Mouse (Mus musculus) CH12.LX (cell line): ENCODE results near the gene Nmrk1. TPM values are rescaled to one million over a fixed set of nuclear protein-coding genes. Genes with fewer than 3 reads are reported as not detected.

ENCODE experiments used
- DNase-seq: peaks from one replicate; pipeline ENCODE4 v3.0.0-alpha.2; 2013; ENCODE audit errors: extremely low read depth
- H3K27ac ChIP-seq: 2 replicates; pipeline ENCODE4 v1.5.1; 2012; ENCODE audit warnings: low read depth, mild to moderate bottlenecking, control low read depth, moderate library complexity; ENCODE audit not compliant: insufficient read depth
- H3K27me3 ChIP-seq: replicated peaks from 2 replicates; pipeline ENCODE3; 2012; ENCODE audit warnings: inconsistent platforms
- H3K36me3 ChIP-seq, 2 experiments: replicated peaks in 1 of 2; 2 replicates each; pipeline versions ENCODE3 to v1.6.1; 2012; ENCODE audit warnings: inconsistent platforms in 1 of 2, low read length in 1 of 2, mild to moderate bottlenecking in 1 of 2, mixed read lengths in 1 of 2, moderate library complexity in 1 of 2; ENCODE audit not compliant: control insufficient read depth in 1 of 2, insufficient read depth in 1 of 2
- H3K4me1 ChIP-seq, 2 experiments: 2 replicates each; pipeline ENCODE4 v1.6.1; 2012; ENCODE audit warnings: inconsistent platforms in 1 of 2, moderate library complexity in 1 of 2; ENCODE audit not compliant: insufficient read depth in 2 of 2, control insufficient read depth in 1 of 2
- H3K4me2 ChIP-seq: 2 replicates; pipeline ENCODE4 v1.6.1; 2012; ENCODE audit warnings: low read depth, mild to moderate bottlenecking, control low read depth; ENCODE audit not compliant: poor library complexity, insufficient read depth, severe bottlenecking
- H3K4me3 ChIP-seq, 3 experiments: fragments of 150-350 bp in 1 of 3; sonication (generic) in 1 of 3; replicated peaks in 1 of 3; 2 replicates each; pipeline versions ENCODE3 to v1.5.1; 2011 to 2012; ENCODE audit warnings: low read depth in 2 of 3, low read length in 2 of 3, mild to moderate bottlenecking in 2 of 3, moderate library complexity in 2 of 3, control low read depth in 1 of 3, improper control_type of control experiment in 1 of 3, inconsistent platforms in 1 of 3, mixed read lengths in 1 of 3; ENCODE audit not compliant: poor library complexity in 1 of 3
- H3K79me2 ChIP-seq: replicated peaks from 2 replicates; pipeline ENCODE4 v1.6.1; 2012; ENCODE audit warnings: mild to moderate bottlenecking, moderate library complexity; ENCODE audit not compliant: control insufficient read depth, poor library complexity, insufficient read depth, severe bottlenecking; ENCODE audit errors: extremely low read depth
- H3K9ac ChIP-seq: 2 replicates; pipeline ENCODE4 v1.6.1; 2012; ENCODE audit warnings: low read depth, mild to moderate bottlenecking, control low read depth, moderate library complexity; ENCODE audit not compliant: insufficient read depth
- H3K9me3 ChIP-seq: replicated peaks from 2 replicates; pipeline ENCODE3; 2012; ENCODE audit warnings: low read length, inconsistent platforms, mixed read lengths
- BHLHE40 ChIP-seq: IDR thresholded peaks from 2 replicates; pipeline ENCODE4 v1.6.1; 2011; ENCODE audit warnings: mild to moderate bottlenecking, low read depth, low read length, improper control_type of control experiment
- CHD1 ChIP-seq: IDR thresholded peaks from 2 replicates; pipeline ENCODE4 v1.6.1; 2012; ENCODE audit warnings: low read depth, low read length, improper control_type of control experiment, inconsistent platforms
- CHD2 ChIP-seq: IDR thresholded peaks from 2 replicates; pipeline ENCODE4 v1.6.1; 2011; ENCODE audit warnings: low read length, improper control_type of control experiment
- E2F4 ChIP-seq: IDR thresholded peaks from 2 replicates; pipeline ENCODE4 v1.6.1; 2011; ENCODE audit warnings: low read depth, low read length, improper control_type of control experiment; ENCODE audit not compliant: insufficient replicate concordance
- EP300 ChIP-seq: IDR thresholded peaks from 2 replicates; pipeline ENCODE4 v1.6.1; 2011; ENCODE audit warnings: low read length, improper control_type of control experiment
- ETS1 ChIP-seq: conservative IDR thresholded peaks from 2 replicates; pipeline ENCODE4 v1.6.1; 2012; ENCODE audit warnings: low read depth, mild to moderate bottlenecking, inconsistent platforms, low read length, improper control_type of control experiment, moderate library complexity
- GABPA ChIP-seq: IDR thresholded peaks from 2 replicates; pipeline ENCODE4 v1.6.1; 2012; ENCODE audit warnings: low read depth, low read length, improper control_type of control experiment, inconsistent platforms; ENCODE audit not compliant: insufficient replicate concordance
- HCFC1 ChIP-seq: IDR thresholded peaks from 2 replicates; pipeline ENCODE4 v1.6.1; 2012; ENCODE audit warnings: low read depth, mild to moderate bottlenecking, inconsistent platforms, low read length, improper control_type of control experiment
- IRF4 ChIP-seq: IDR thresholded peaks from 2 replicates; pipeline ENCODE4 v1.6.1; 2014; ENCODE audit warnings: low read depth, mild to moderate bottlenecking, inconsistent platforms, low read length, improper control_type of control experiment
- MAFK ChIP-seq: IDR thresholded peaks from 2 replicates; pipeline ENCODE4 v1.6.1; 2011; ENCODE audit warnings: low read length, improper control_type of control experiment; ENCODE audit not compliant: insufficient replicate concordance
- MAZ ChIP-seq: IDR thresholded peaks from 2 replicates; pipeline ENCODE4 v1.6.1; 2012; ENCODE audit warnings: low read depth, mild to moderate bottlenecking, inconsistent platforms, low read length, improper control_type of control experiment, moderate library complexity
- MXI1 ChIP-seq: IDR thresholded peaks from 2 replicates; pipeline ENCODE4 v1.6.1; 2011; ENCODE audit warnings: mild to moderate bottlenecking, low read depth, low read length, improper control_type of control experiment
- MYC ChIP-seq: IDR thresholded peaks from 2 replicates; pipeline ENCODE4 v1.6.1; 2011; ENCODE audit warnings: low read depth, mild to moderate bottlenecking, improper control_type of control experiment, low read length
- PAX5 ChIP-seq: IDR thresholded peaks from 2 replicates; pipeline ENCODE4 v1.6.1; 2012; ENCODE audit warnings: low read length, inconsistent platforms, mixed read lengths
- POLR2A ChIP-seq: IDR thresholded peaks from 2 replicates; pipeline ENCODE4 v1.6.1; 2011; ENCODE audit warnings: low read depth, mild to moderate bottlenecking, improper control_type of control experiment, low read length
- POLR2AphosphoS2 ChIP-seq: IDR thresholded peaks from 2 replicates; pipeline ENCODE4 v1.6.1; 2011; ENCODE audit warnings: low read depth, low read length, improper control_type of control experiment
- RAD21 ChIP-seq: IDR thresholded peaks from 2 replicates; pipeline ENCODE4 v1.6.1; 2011; ENCODE audit warnings: low read depth, mild to moderate bottlenecking, low read length, improper control_type of control experiment, moderate library complexity
- RCOR1 ChIP-seq: conservative IDR thresholded peaks from 2 replicates; pipeline ENCODE4 v1.6.1; 2012; ENCODE audit warnings: low read depth, mild to moderate bottlenecking, inconsistent platforms, low read length, improper control_type of control experiment
- SIN3A ChIP-seq: IDR thresholded peaks from 2 replicates; pipeline ENCODE4 v1.6.1; 2012; ENCODE audit warnings: low read length, improper control_type of control experiment, inconsistent platforms
- SMC3 ChIP-seq: IDR thresholded peaks from 2 replicates; pipeline ENCODE4 v1.6.1; 2011; ENCODE audit warnings: low read depth, low read length, improper control_type of control experiment
- UBTF ChIP-seq: IDR thresholded peaks from 2 replicates; pipeline ENCODE4 v1.6.1; 2012; ENCODE audit warnings: low read depth, mild to moderate bottlenecking, inconsistent platforms, low read length, improper control_type of control experiment, moderate library complexity
- ZC3H11A ChIP-seq: IDR thresholded peaks from 2 replicates; pipeline ENCODE4 v1.6.1; 2012; ENCODE audit warnings: low read depth, mild to moderate bottlenecking, inconsistent platforms, low read length, improper control_type of control experiment
- ZKSCAN1 ChIP-seq: IDR thresholded peaks from 2 replicates; pipeline ENCODE4 v1.6.1; 2012; ENCODE audit warnings: low read depth, inconsistent platforms, low read length, improper control_type of control experiment, borderline replicate concordance
- ZMIZ1 ChIP-seq: IDR thresholded peaks from 2 replicates; pipeline ENCODE4 v1.6.1; 2012; ENCODE audit warnings: low read depth, mild to moderate bottlenecking, inconsistent platforms, low read length, improper control_type of control experiment
- ZNF384 ChIP-seq: IDR thresholded peaks from 2 replicates; pipeline ENCODE4 v1.6.1; 2012; ENCODE audit warnings: low read depth, low read length, improper control_type of control experiment, inconsistent platforms
- dilution Hi-C: fragments of 300-500 bp; cut with MboI; formaldehyde crosslinking; loops from 2 replicates; pipeline ENCODE4 v1.14.3; 2020; ENCODE audit warnings: low sequenced_read_pairs; ENCODE audit not compliant: extremely low pct_unique_long_range_greater_than_20kb, extremely low pct_ligation_motif_present
- in situ Hi-C: fragments of 300-500 bp; cut with MboI; formaldehyde crosslinking; loops from 3 replicates; pipeline ENCODE4 v1.14.3; 2019; ENCODE audit warnings: low sequenced_read_pairs, low pct_ligation_motif_present, low pct_unique_long_range_greater_than_20kb, mixed read lengths
- polyA plus RNA-seq: library from polyadenylated mRNA; unstranded; fragments of >175 nt; gene quantifications from 2 replicates; pipeline ENCODE4 v1.2.1, GENCODE M21; 2012; ENCODE audit warnings: low read depth; ENCODE audit not compliant: insufficient read length
- total RNA-seq, 2 experiments: library from RNA; depleted of rRNA; stranded (reverse); fragments of 300-350 nt in 1 of 2; fragments of >200 nt in 1 of 2; gene quantifications; 2 replicates each; pipeline ENCODE4 v1.2.3; 2012 to 2014

Nmrk1 gene
- total and polyA plus RNA-seq, 3 experiments = 9.7 to 10.1 (median 9.8) TPM

DNA sequence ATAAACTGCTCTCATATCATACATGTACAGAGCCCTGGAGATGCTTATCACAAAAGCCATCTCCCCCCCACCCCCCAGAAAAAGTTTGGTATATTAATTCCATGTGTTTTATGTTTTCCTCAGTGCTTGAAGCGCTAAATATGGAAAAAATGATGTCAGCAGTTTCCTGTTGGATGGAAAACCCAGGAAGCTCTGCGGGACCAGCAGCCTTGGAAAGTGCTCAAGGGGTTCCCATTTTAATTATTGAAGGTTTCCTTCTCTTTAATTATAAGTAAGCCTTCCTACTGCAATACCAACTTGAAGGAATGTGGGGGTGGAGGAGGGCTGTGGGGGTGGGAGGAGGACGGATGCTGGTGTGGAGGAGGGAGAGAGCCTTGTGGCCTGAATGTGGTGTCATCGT lies 9.3 kb downstream of the Nmrk1 start:
- DNase-seq = no peak
- Histone ChIP-seq H3K4me2 (no peak overlapping the region), H3K27ac (no peak overlapping the region), H3K36me3 (peaks cover 17 to 37% of the 10 kb centered on the region in 2 experiments), H3K79me2 (no peaks in the 10 kb centered on the region), H3K4me1 (peaks cover 9 to 48% of the 10 kb centered on the region in 2 experiments), H3K9ac (no peak overlapping the region), H3K4me3 (no peak overlapping the region), H3K27me3 (no peaks in the 10 kb centered on the region), H3K9me3 (no peaks in the 10 kb centered on the region)
- in situ Hi-C loops = no loop called here
- TF ChIP-seq HCFC1 (no peak), MAFK (no peak), GABPA (no peak), ZC3H11A (no peak), RAD21 (no peak), E2F4 (no peak), CHD1 (no peak), SIN3A (no peak), ZNF384 (no peak), BHLHE40 (no peak), MXI1 (no peak), ETS1 (no peak)
- dilution Hi-C loops = no loop called here

DNA sequence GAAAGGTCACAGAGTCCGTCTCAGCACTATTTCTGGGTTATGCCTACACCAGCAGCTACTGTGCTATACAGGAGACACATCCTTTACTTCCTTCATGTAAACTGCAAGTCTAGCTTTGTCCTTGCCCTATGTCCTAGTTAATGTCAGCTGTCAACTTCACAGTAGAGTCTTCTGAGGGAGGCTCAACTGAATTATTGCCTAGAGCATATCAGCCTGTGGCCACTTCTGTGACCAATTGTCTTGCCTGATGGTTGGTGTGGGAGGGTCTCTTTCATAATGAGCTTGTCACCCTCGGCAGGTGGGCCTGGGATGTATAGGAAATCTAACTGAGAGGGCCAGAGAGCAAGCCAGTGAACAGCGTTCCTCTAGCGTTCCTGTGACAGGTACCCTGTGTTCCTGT lies 11.7 kb downstream of the Nmrk1 start:
- Histone ChIP-seq H3K4me2 (no peak overlapping the region), H3K9me3 (no peaks in the 10 kb centered on the region), H3K27ac (no peak overlapping the region), H3K4me1 (peaks cover 14 to 53% of the 10 kb centered on the region in 2 experiments), H3K36me3 (peaks cover 14 to 27% of the 10 kb centered on the region in 2 experiments), H3K27me3 (no peaks in the 10 kb centered on the region), H3K9ac (no peak overlapping the region), H3K4me3 (no peak overlapping the region), H3K79me2 (no peaks in the 10 kb centered on the region)
- no peak for DNase-seq
- in situ Hi-C loops (no loop called here), dilution Hi-C loops (no loop called here)
- no peak for TF ChIP-seq RAD21
- TF ChIP-seq MAZ = no peak
- TF ChIP-seq CHD2 = no peak
- TF ChIP-seq IRF4 = no peak
- no peak for TF ChIP-seq EP300
- no peak for TF ChIP-seq E2F4
- no peak for TF ChIP-seq SIN3A
- TF ChIP-seq RCOR1 = no peak
- TF ChIP-seq MAFK = no peak
- no peak for TF ChIP-seq PAX5
- no peak for TF ChIP-seq ZKSCAN1
- no peak for TF ChIP-seq POLR2AphosphoS2
- TF ChIP-seq ETS1 = no peak
- TF ChIP-seq MYC = no peak
- no peak for TF ChIP-seq UBTF
- TF ChIP-seq ZMIZ1 = no peak
- no peak for TF ChIP-seq POLR2A
- no peak for TF ChIP-seq SMC3
- TF ChIP-seq ZNF384 = no peak
